Mouse (Mus musculus): ENCODE results near the gene Arl15. TPM values are rescaled to one million over a fixed set of nuclear protein-coding genes. Genes with fewer than 3 reads are reported as not detected.

The Arl15 gene
- 7.7 and 10.1 TPM in 2 replicates for polyA plus RNA-seq (2012; ENCODE audit: insufficient read depth, insufficient read length, missing spikeins)

GRCm38 (mm10) chr13:113794039-113794704, at the start of gene Arl15:
Gene Arl15, plus strand, starts transcription at chr13:113794505.
- Histone ChIP-seq H3K27ac (ENCODE audit: insufficient read depth, low read depth, low read length) (peak within 1 kb of the TSS; percentile 62), H3K4me3 (ENCODE audit: insufficient read depth, low read length) (peak within 1 kb of the TSS; percentile 77), H3K4me1 (ENCODE audit: control insufficient read depth, insufficient read depth, low read length) (peaks cover 15% of the 10 kb centered on the region)
- TF ChIP-seq CTCF (IDR thresholded peaks at IDR 0.05; ENCODE audit: low read depth, low read length) (no peak), POLR2A (IDR thresholded peaks at IDR 0.05; ENCODE audit: borderline replicate concordance, low read depth, low read length) (peak; percentile 95)

GRCm38 (mm10) chr13:113745301-113745700, 49.0 kb upstream of the Arl15 start:
- H3K4me1 ChIP-seq (ENCODE audit: control insufficient read depth, insufficient read depth, low read length) = no peaks in the 10 kb centered on the region
- no peak for TF ChIP-seq CTCF (IDR thresholded peaks at IDR 0.05; ENCODE audit: low read depth, low read length)
- TF ChIP-seq POLR2A (IDR thresholded peaks at IDR 0.05; ENCODE audit: borderline replicate concordance, low read depth, low read length) = no peak
- no peak overlapping the region for H3K27ac ChIP-seq (ENCODE audit: insufficient read depth, low read depth, low read length)
- no peak overlapping the region for H3K4me3 ChIP-seq (ENCODE audit: insufficient read depth, low read length)

GRCm38 (mm10) chr13:113750766-113751165, 43.5 kb upstream of the Arl15 start:
- Histone ChIP-seq H3K4me1 (ENCODE audit: control insufficient read depth, insufficient read depth, low read length) (peaks cover 12% of the 10 kb centered on the region), H3K27ac (ENCODE audit: insufficient read depth, low read depth, low read length) (no peak overlapping the region), H3K4me3 (ENCODE audit: insufficient read depth, low read length) (no peak overlapping the region)
- no peak for TF ChIP-seq POLR2A (IDR thresholded peaks at IDR 0.05; ENCODE audit: borderline replicate concordance, low read depth, low read length)
- no peak for TF ChIP-seq CTCF (IDR thresholded peaks at IDR 0.05; ENCODE audit: low read depth, low read length)

GRCm38 (mm10) chr13:113754731-113755689, 39.3 kb upstream of the Arl15 start:
- peak overlapping the region; percentile 71 for H3K27ac ChIP-seq (ENCODE audit: insufficient read depth, low read depth, low read length)
- H3K4me3 ChIP-seq (ENCODE audit: insufficient read depth, low read length) = no peak overlapping the region
- H3K4me1 ChIP-seq (ENCODE audit: control insufficient read depth, insufficient read depth, low read length) = peaks cover 16% of the 10 kb centered on the region
- no peak for TF ChIP-seq POLR2A (IDR thresholded peaks at IDR 0.05; ENCODE audit: borderline replicate concordance, low read depth, low read length)
- no peak for TF ChIP-seq CTCF (IDR thresholded peaks at IDR 0.05; ENCODE audit: low read depth, low read length)

GRCm38 (mm10) chr13:113755779-113756178, 38.5 kb upstream of the Arl15 start:
- no peak overlapping the region for H3K4me3 ChIP-seq (ENCODE audit: insufficient read depth, low read length)
- peaks cover 16% of the 10 kb centered on the region for H3K4me1 ChIP-seq (ENCODE audit: control insufficient read depth, insufficient read depth, low read length)
- TF ChIP-seq POLR2A (IDR thresholded peaks at IDR 0.05; ENCODE audit: borderline replicate concordance, low read depth, low read length) (no peak), CTCF (IDR thresholded peaks at IDR 0.05; ENCODE audit: low read depth, low read length) (no peak)
- peak overlapping the region; percentile 71 for H3K27ac ChIP-seq (ENCODE audit: insufficient read depth, low read depth, low read length)

- Histone ChIP-seq H3K4me3 (ENCODE audit: insufficient read depth, low read length) (no peak overlapping the region), H3K4me1 (ENCODE audit: control insufficient read depth, insufficient read depth, low read length) (no peaks in the 10 kb centered on the region), H3K27ac (ENCODE audit: insufficient read depth, low read depth, low read length) (no peak overlapping the region)
- no peak for TF ChIP-seq POLR2A (IDR thresholded peaks at IDR 0.05; ENCODE audit: borderline replicate concordance, low read depth, low read length)
- no peak for TF ChIP-seq CTCF (IDR thresholded peaks at IDR 0.05; ENCODE audit: low read depth, low read length)
These were observed 32.6 kb upstream of the Arl15 start for GRCm38 (mm10) chr13:113761717-113762116.

GRCm38 (mm10) chr13:113762766-113763516, 31.4 kb upstream of the Arl15 start:
- Histone ChIP-seq H3K27ac (ENCODE audit: insufficient read depth, low read depth, low read length) (no peak overlapping the region), H3K4me3 (ENCODE audit: insufficient read depth, low read length) (no peak overlapping the region), H3K4me1 (ENCODE audit: control insufficient read depth, insufficient read depth, low read length) (no peaks in the 10 kb centered on the region)
- TF ChIP-seq CTCF (IDR thresholded peaks at IDR 0.05; ENCODE audit: low read depth, low read length) (no peak), POLR2A (IDR thresholded peaks at IDR 0.05; ENCODE audit: borderline replicate concordance, low read depth, low read length) (no peak)

GRCm38 (mm10) chr13:113765411-113765810, 28.9 kb upstream of the Arl15 start:
- TF ChIP-seq CTCF (IDR thresholded peaks at IDR 0.05; ENCODE audit: low read depth, low read length) (no peak), POLR2A (IDR thresholded peaks at IDR 0.05; ENCODE audit: borderline replicate concordance, low read depth, low read length) (no peak)
- Histone ChIP-seq H3K27ac (ENCODE audit: insufficient read depth, low read depth, low read length) (no peak overlapping the region), H3K4me1 (ENCODE audit: control insufficient read depth, insufficient read depth, low read length) (no peaks in the 10 kb centered on the region), H3K4me3 (ENCODE audit: insufficient read depth, low read length) (no peak overlapping the region)

GRCm38 (mm10) chr13:113769829-113770228, 24.5 kb upstream of the Arl15 start:
- Histone ChIP-seq H3K27ac (ENCODE audit: insufficient read depth, low read depth, low read length) (no peak overlapping the region), H3K4me1 (ENCODE audit: control insufficient read depth, insufficient read depth, low read length) (0 out of 2 replicates have a peak, but pooled peaks cover 2% of the 10 kb centered on the region), H3K4me3 (ENCODE audit: insufficient read depth, low read length) (no peak overlapping the region)
- TF ChIP-seq CTCF (IDR thresholded peaks at IDR 0.05; ENCODE audit: low read depth, low read length) (no peak), POLR2A (IDR thresholded peaks at IDR 0.05; ENCODE audit: borderline replicate concordance, low read depth, low read length) (no peak)
